Mouse (Mus musculus) limb, embryonic 14.5 days (tissue): ENCODE data around the gene Pld4. TPM values are rescaled to one million over a fixed set of nuclear protein-coding genes. Genes with fewer than 3 reads are reported as not detected.

Source experiments
- ATAC-seq: fragments of 200-750 bp; cut with Nextera tagmentation; 2 replicates; pipeline ENCODE4 v1.8.0; 2017; ENCODE audit warnings: low read depth, moderate number of reproducible peaks, moderate TSS enrichment; ENCODE audit not compliant: low FRiP score
- DNase-seq: peaks from one replicate; pipeline ENCODE4 v3.0.0-alpha.2; 2015; ENCODE audit warnings: low spot score
- H3K27ac ChIP-seq: fragments of 300-500 bp; sonication (generic); replicated peaks from 2 replicates; pipeline ENCODE4 v1.5.1; 2014; ENCODE audit warnings: low read depth, mild to moderate bottlenecking, low read length, moderate library complexity, mixed read lengths
- H3K27me3 ChIP-seq: fragments of 300-500 bp; sonication (generic); 2 replicates; pipeline ENCODE4 v1.6.1; 2014; ENCODE audit warnings: low read length, mixed read lengths; ENCODE audit not compliant: control insufficient read depth, insufficient read depth
- H3K36me3 ChIP-seq: fragments of 300-500 bp; sonication (generic); 2 replicates; pipeline ENCODE4 v1.6.1; 2014; ENCODE audit warnings: mild to moderate bottlenecking, low read length, moderate library complexity, mixed read lengths; ENCODE audit not compliant: control insufficient read depth, insufficient read depth
- H3K4me1 ChIP-seq: fragments of 300-500 bp; sonication (generic); 2 replicates; pipeline ENCODE4 v1.6.1; 2014; ENCODE audit warnings: antibody characterized with exemption, low read length, mixed read lengths; ENCODE audit not compliant: control insufficient read depth, insufficient read depth
- H3K4me2 ChIP-seq: fragments of 300-500 bp; sonication (generic); replicated peaks from 2 replicates; pipeline ENCODE4 v1.6.1; 2014; ENCODE audit warnings: low read depth, mild to moderate bottlenecking, low read length, moderate library complexity; ENCODE audit not compliant: severe bottlenecking
- H3K4me3 ChIP-seq: fragments of 300-500 bp; sonication (generic); replicated peaks from 2 replicates; pipeline ENCODE4 v1.5.1; 2014; ENCODE audit warnings: low read length
- H3K9ac ChIP-seq: fragments of 300-500 bp; sonication (generic); 2 replicates; pipeline ENCODE4 v1.6.1; 2014; ENCODE audit warnings: mild to moderate bottlenecking, low read depth, low read length, moderate library complexity; ENCODE audit not compliant: severe bottlenecking
- H3K9me3 ChIP-seq: fragments of 300-500 bp; sonication (generic); 2 replicates; pipeline ENCODE4 v1.6.1; 2016; ENCODE audit warnings: low read length; ENCODE audit not compliant: control insufficient read depth
- POLR2A ChIP-seq: fragments of 200-500 bp; IDR thresholded peaks from 2 replicates; pipeline ENCODE4 v1.8.0; 2012; ENCODE audit warnings: inconsistent platforms, mild to moderate bottlenecking, moderate library complexity, borderline replicate concordance; ENCODE audit not compliant: insufficient read depth, insufficient read length; ENCODE audit errors: extremely low read depth
- WGBS: fragments of 180-500 bp; shearing (Covaris S2); extraction: QIAGEN DNeasy Blood & Tissue Kit; methylation state at CpG from one replicate; pipeline ENCODE4 v1.1.7; 2014; 5-methylcytosine and 5-hydroxymethylcytosine counted together
- polyA plus RNA-seq, 2 experiments: library from polyadenylated mRNA; depleted of rRNA in 1 of 2; stranded (reverse) in 1 of 2; unstranded in 1 of 2; fragments of >200 nt; fragmentation: Nextera tagmentation in 1 of 2; extraction: Ambion mirVana in 1 of 2; gene quantifications; 2 replicates each; pipeline versions ENCODE4 v1.2.1 to v1.2.3; 2012 to 2014

Gene Pld4
- polyA plus RNA-seq (2012; rRNA removed) (15.7 and 16.9 TPM in 2 replicates), polyA plus RNA-seq (2014; fragmentation: Nextera tagmentation; extraction: Ambion mirVana) (13.4 and 14.0 TPM in 2 replicates)

DNA sequence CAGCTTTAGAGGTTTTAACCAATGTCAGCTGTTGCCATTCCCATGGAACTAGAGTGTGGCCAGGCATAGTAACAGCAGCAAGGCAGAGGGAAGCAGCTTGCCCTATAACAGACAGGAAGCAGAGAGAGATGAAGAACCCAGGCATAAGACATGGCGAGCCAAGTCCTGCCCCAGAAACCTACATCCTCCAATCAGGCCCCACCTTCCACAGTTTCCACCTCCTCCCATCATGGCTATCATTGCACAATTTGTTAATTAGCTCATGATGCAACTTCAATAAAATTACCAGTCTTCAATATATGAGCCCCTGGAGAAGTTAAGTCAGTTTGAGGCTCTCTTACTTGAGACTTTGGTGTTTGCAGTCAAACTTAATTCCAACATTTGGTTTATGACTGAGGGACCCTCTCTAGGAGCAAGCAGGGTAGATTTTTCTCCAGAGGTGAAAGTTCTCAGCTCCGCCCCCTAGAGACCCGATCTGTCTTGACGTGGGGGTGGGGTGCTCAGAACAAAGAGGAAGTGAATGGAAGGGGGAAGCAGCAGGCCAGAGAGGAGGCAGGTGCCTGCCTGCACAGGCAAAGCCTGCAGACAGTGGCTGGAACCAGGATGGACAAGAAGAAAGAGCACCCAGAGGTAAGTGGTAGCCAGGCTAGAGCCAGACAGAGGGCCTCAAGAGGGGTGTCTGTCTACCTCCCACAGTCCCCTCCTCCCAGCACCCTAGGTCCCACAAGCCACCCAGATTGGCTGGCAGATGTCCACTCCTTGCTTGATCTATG, at the start of gene Pld4:
TSS of gene Pld4 (plus strand) at position 502 of the 773 bp plus-strand sequence.
- Histone ChIP-seq H3K27ac (no peak within 1 kb of the TSS), H3K4me3 (no peak within 1 kb of the TSS), H3K4me1 (no peaks in the 10 kb centered on the region), H3K9me3 (no peaks in the 10 kb centered on the region), H3K36me3 (no peaks in the 10 kb centered on the region), H3K9ac (no peak within 1 kb of the TSS), H3K4me2 (no peak within 1 kb of the TSS), H3K27me3 (no peaks in the 10 kb centered on the region)
- no peak for ATAC-seq
- TF ChIP-seq POLR2A = no peak
- 40% methylated on average over 4 of the region's 4 CpGs for WGBS
- DNase-seq = no peak

DNA sequence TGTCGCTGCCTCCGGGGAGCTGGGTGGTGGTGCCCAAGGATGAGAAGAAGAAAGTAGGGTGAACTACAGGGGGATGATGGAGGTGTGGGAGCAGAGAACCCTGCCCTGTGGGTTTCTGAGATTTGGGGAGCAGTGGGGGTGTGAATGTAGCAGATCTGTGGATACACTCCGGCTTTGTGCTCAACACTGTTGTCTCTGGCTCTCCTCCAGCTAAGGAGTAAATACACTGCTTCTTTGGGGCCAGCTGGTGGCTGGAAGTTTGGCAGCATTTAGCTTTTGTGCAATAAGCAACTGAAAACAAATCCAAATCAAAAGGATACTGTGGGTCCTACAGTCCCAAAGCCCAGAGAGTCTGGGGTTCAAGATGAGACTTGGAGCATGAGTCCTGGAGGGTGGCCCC, 46.5 kb upstream of the Pld4 start:
- no peak overlapping the region for H3K4me2 ChIP-seq
- peak; percentile 60 for DNase-seq
- no peak for ATAC-seq
- H3K4me3 ChIP-seq = no peak overlapping the region
- 62% methylated on average over 3 of the region's 3 CpGs for WGBS
- no peak for TF ChIP-seq POLR2A
- no peaks in the 10 kb centered on the region for H3K9me3 ChIP-seq
- H3K27ac ChIP-seq = peak overlapping the region; percentile 58
- H3K27me3 ChIP-seq = no peaks in the 10 kb centered on the region
- no peak overlapping the region for H3K9ac ChIP-seq
- H3K4me1 ChIP-seq = peaks cover 4% of the 10 kb centered on the region; the same call in 1 of the 2 replicates
- no peaks in the 10 kb centered on the region for H3K36me3 ChIP-seq

DNA sequence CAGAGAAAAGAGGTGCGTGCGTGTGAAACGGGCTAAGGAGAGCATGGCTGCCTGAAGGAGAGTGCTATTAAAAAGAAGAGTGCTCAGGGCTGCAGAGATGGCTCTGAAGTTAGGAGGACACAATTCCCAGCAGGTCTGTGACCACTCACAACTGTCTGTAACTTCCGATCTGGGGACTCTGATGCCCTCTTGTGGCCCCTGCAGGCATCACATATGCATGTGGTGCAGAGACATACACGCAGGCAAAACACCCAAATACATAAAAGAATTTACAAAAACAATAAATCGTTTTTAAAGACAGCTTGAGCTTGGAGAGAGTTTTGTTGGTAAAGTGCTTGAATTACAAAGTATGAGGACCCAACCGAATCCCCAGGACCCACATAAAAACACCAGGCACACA, 43.3 kb upstream of the Pld4 start:
- WGBS = 28% methylated on average over 7 of the region's 7 CpGs
- no peak overlapping the region for H3K4me2 ChIP-seq
- no peak for ATAC-seq
- no peak overlapping the region for H3K27ac ChIP-seq
- no peaks in the 10 kb centered on the region for H3K9me3 ChIP-seq
- H3K4me3 ChIP-seq = no peak overlapping the region
- no peak overlapping the region for H3K9ac ChIP-seq
- no peaks in the 10 kb centered on the region for H3K36me3 ChIP-seq
- H3K4me1 ChIP-seq = peaks cover 12% of the 10 kb centered on the region; the same call in 1 of the 2 replicates
- no peaks in the 10 kb centered on the region for H3K27me3 ChIP-seq
- no peak for TF ChIP-seq POLR2A
- peak; percentile 25 for DNase-seq

DNA sequence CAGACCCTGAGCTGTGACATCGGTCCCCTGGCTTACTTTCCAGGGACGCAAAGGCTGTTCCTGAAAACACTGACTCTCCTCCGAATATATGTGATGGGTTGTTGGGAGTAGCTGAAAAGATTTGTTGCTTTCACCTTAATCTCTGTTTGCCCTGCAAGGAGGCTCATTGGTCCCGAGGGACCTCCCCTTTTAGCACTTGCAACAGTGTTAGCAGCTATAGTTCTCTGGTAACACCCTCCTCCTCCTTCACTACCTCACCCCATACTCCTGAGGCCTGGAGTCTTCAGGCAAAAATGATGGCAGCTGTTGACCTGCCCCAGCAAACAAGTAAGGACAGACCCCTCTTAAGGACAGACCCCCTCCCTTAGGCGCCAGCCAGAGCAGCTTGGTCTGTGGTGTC, 41.5 kb upstream of the Pld4 start:
- Histone ChIP-seq H3K4me1 (peaks cover 18% of the 10 kb centered on the region; the same call in 1 of the 2 replicates), H3K36me3 (no peaks in the 10 kb centered on the region), H3K4me3 (no peak overlapping the region), H3K27me3 (no peaks in the 10 kb centered on the region), H3K4me2 (no peak overlapping the region), H3K9ac (no peak overlapping the region), H3K27ac (no peak overlapping the region), H3K9me3 (no peaks in the 10 kb centered on the region)
- ATAC-seq (no peak), DNase-seq (no peak)
- TF ChIP-seq POLR2A = no peak
- 43% methylated on average over 5 of the region's 5 CpGs for WGBS

DNA sequence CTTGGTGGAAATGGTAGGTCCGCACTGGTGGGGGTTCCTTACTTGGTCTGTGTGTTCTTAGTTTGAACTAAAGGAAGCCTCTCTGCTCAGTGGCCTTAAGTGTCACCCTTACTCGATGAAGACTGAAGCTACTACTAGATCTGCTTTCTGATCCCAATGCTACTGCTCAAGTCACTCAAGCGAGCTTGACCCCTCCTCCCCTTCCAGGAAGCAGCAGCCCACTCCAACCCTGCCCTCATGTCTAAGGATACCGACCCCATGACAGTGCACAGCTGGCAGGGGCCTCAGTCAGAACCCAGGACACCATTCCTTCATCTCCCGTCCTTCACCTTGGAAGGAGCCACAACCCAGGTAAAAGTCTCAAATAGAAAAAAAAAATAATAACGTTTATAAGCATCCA, 40.2 kb upstream of the Pld4 start, which contains the start of gene Cep170b:
TSS of gene Cep170b (plus strand) at position 240 of the 400 bp plus-strand sequence.
- ATAC-seq (no peak), DNase-seq (no peak)
- no peaks in the 10 kb centered on the region; the same call in 1 of the 2 replicates for H3K36me3 ChIP-seq
- H3K4me1 ChIP-seq = peaks cover 17% of the 10 kb centered on the region; the same call in 1 of the 2 replicates
- TF ChIP-seq POLR2A = no peak
- 74% methylated on average over 6 of the region's 6 CpGs for WGBS
- peak within 1 kb of the TSS; percentile 56; the same call in 1 of the 2 replicates for H3K27ac ChIP-seq
- no peak within 1 kb of the TSS; the same call in 1 of the 2 replicates for H3K9ac ChIP-seq
- peak within 1 kb of the TSS; percentile 85 for H3K4me2 ChIP-seq
- peak within 1 kb of the TSS; percentile 86 for H3K4me3 ChIP-seq
- no peaks in the 10 kb centered on the region for H3K9me3 ChIP-seq
- no peaks in the 10 kb centered on the region for H3K27me3 ChIP-seq
